Mouse (Mus musculus): Measurements from ENCODE around the gene Tmem207.

The Tmem207 gene

DNA sequence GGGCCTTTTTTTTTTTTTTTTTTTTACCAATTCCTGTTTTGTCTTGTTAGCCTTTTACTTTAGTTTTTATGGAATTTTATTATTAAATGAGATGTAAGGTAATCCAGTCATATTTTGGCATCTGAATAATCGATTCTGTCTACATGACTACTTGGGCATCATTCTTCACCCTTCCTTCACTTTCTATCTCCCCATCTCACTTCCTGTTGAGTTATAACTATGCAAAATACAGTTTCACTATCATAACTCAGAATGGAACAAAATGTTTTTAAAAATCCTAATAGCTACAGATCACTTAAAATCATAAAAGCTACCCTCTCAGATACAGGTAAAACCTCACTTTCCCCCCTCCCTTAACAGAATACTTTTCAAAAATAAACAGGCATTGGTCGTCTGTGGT, 70.4 kb downstream of the Tmem207 start:
- DNase-seq (ENCODE audit: low spot score in 2 of 2): no peak

DNA sequence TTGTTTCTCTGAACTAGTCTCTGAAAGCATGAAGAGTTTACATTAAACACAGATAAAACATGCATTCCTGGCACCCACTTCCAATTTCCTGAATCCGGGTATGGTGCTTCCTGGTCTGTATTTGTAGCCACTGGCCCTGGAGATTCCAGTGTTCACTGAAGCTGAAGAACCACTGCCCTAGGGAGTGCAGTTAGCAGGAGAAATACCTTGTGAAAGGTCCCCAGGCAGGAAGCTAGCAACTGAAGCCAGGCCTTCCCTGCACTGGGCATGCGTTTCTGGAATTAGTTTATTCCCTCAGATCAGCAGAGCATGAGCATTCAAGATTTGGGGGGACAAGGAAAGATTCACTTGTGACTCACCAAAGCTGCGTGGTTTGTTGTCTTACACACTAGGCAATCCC, 72.4 kb downstream of the Tmem207 start:
- no peak for DNase-seq (ENCODE audit: low spot score in 2 of 2)

Data from natural killer cell, adult 2 months (primary cell).